In genomic region chr10:53525265-53525976, GRCm38 (mm10) we compare ENCODE assay signal across 18 mouse cellular contexts.
DNase-seq lines count a peak whose midpoint lies in the region; ATAC-seq and TF ChIP-seq lines count a peak whose summit lies in the region.
"Had no signal": no experiment of that assay in that cellular context is flagged by ENCODE, and none has a peak within 500 bp of the region (broad histone marks: within the 10 kb centered on the region; RNA-seq: fewer than 3 reads in every experiment).

No protein-coding gene starts in this region.

- WGBS in intestine, postnatal 0 days = 73% methylated on average over 3 of the region's 3 CpGs
- WGBS in intestine, embryonic 16.5 days = 76% methylated on average over 3 of the region's 3 CpGs

- peak; percentile 46 for DNase-seq in ES-CJ7 (ENCODE audit: low read depth, low spot score)
- DNase-seq in layer of hippocampus, postnatal 14 days (ENCODE audit: low spot score in 2 of 2) = no peak
- no peak for DNase-seq in kidney, adult 8-10 months
- no peak for DNase-seq in ovary, postnatal 36 days (ENCODE audit: low spot score)
- DNase-seq: adrenal gland, postnatal 14 days; cerebellum, adult 8-10 months; embryo, embryonic 11 days; gastrocnemius, postnatal 36 days; kidney, adult 11 months; kidney, postnatal 4 days; lung, embryonic 14.5 days had no signal

- no peak overlapping the region for H3K27ac ChIP-seq in intestine, postnatal 0 days (ENCODE audit: low read depth, low read length)
- no peak overlapping the region for H3K27ac ChIP-seq in intestine, embryonic 16.5 days (ENCODE audit: low read length)
- H3K27ac ChIP-seq: heart, embryonic 15.5 days; hindbrain, embryonic 12.5 days had no signal

- no peak overlapping the region for H3K4me2 ChIP-seq in intestine, postnatal 0 days (replicated peaks; ENCODE audit: low read depth)
- H3K4me2 ChIP-seq in intestine, embryonic 16.5 days (ENCODE audit: low read depth, low read length) = no peak overlapping the region
- H3K4me2 ChIP-seq: heart, embryonic 15.5 days; hindbrain, embryonic 12.5 days; lung, embryonic 14.5 days had no signal

- H3K36me3 ChIP-seq in intestine, postnatal 0 days (ENCODE audit: control insufficient read depth, insufficient read depth) = no peaks in the 10 kb centered on the region; the same call in 1 of the 2 replicates
- H3K36me3 ChIP-seq in intestine, embryonic 16.5 days (ENCODE audit: control insufficient read depth, insufficient read depth, low read length) = no peaks in the 10 kb centered on the region
- H3K36me3 ChIP-seq: heart, embryonic 15.5 days; hindbrain, embryonic 12.5 days had no signal

- no peaks in the 10 kb centered on the region for H3K4me1 ChIP-seq in intestine, postnatal 0 days (replicated peaks; ENCODE audit: control insufficient read depth, insufficient read depth, low read length)
- no peaks in the 10 kb centered on the region for H3K4me1 ChIP-seq in intestine, embryonic 16.5 days (ENCODE audit: control insufficient read depth, insufficient read depth, low read length)
- H3K4me1 ChIP-seq: heart, embryonic 15.5 days; hindbrain, embryonic 12.5 days had no signal

- no peaks in the 10 kb centered on the region for H3K27me3 ChIP-seq in intestine, postnatal 0 days (replicated peaks; ENCODE audit: control insufficient read depth, insufficient read depth, low read length)
- H3K27me3 ChIP-seq in intestine, embryonic 16.5 days (replicated peaks; ENCODE audit: control insufficient read depth, insufficient read depth, low read length) = no peaks in the 10 kb centered on the region
- H3K27me3 ChIP-seq: heart, embryonic 15.5 days; hindbrain, embryonic 12.5 days; megakaryocyte, embryonic 14.5 days had no signal

- H3K9me3 ChIP-seq in intestine, postnatal 0 days (ENCODE audit: control insufficient read depth) = no peaks in the 10 kb centered on the region
- H3K9me3 ChIP-seq in intestine, embryonic 16.5 days (ENCODE audit: control insufficient read depth, low read length) = no peaks in the 10 kb centered on the region
- H3K9me3 ChIP-seq: heart, embryonic 15.5 days; hindbrain, embryonic 12.5 days had no signal

- H3K4me3 ChIP-seq in intestine, postnatal 0 days (ENCODE audit: low read depth, low read length) = no peak overlapping the region
- no peak overlapping the region for H3K4me3 ChIP-seq in intestine, embryonic 16.5 days (ENCODE audit: low read length)
- H3K4me3 ChIP-seq: heart, embryonic 15.5 days; hindbrain, embryonic 12.5 days; megakaryocyte, embryonic 14.5 days had no signal

- TF ChIP-seq CTCF in intestine, postnatal 0 days (IDR thresholded peaks at IDR 0.05; ENCODE audit: low read depth) = 0 out of 2 replicates have a peak, but pooled peaks have one; percentile 11

- no peak for ATAC-seq in intestine, postnatal 0 days
- no peak for ATAC-seq in intestine, embryonic 16.5 days
- peak; percentile 73 for ATAC-seq in granulocyte monocyte progenitor cell, adult 5-6 weeks (replicated peaks; ENCODE audit: poor library complexity, severe bottlenecking)
- peak; percentile 35; the same call in 1 of the 2 replicates for ATAC-seq in neutrophil, adult 5-6 weeks (ENCODE audit: extremely low read depth, insufficient number of reproducible peaks, low FRiP score, poor library complexity, severe bottlenecking)

- no peak overlapping the region for H3K9ac ChIP-seq in intestine, postnatal 0 days (ENCODE audit: low read depth, low read length)
- H3K9ac ChIP-seq in intestine, embryonic 16.5 days (ENCODE audit: low read depth, low read length) = no peak overlapping the region
- H3K9ac ChIP-seq: heart, embryonic 15.5 days; hindbrain, embryonic 12.5 days; lung, embryonic 14.5 days had no signal

Comparison
In these comparisons a context has a peak if more than half of its experiments do, and no peak if none do; other contexts are left out.
1. ATAC-seq: peak in granulocyte monocyte progenitor cell, adult 5-6 weeks (single experiment) and neutrophil, adult 5-6 weeks (single experiment); none in intestine, postnatal 0 days (single experiment) and intestine, embryonic 16.5 days (single experiment).